21 mouse cellular contexts compared by ENCODE assay signal in the genomic region with DNA sequence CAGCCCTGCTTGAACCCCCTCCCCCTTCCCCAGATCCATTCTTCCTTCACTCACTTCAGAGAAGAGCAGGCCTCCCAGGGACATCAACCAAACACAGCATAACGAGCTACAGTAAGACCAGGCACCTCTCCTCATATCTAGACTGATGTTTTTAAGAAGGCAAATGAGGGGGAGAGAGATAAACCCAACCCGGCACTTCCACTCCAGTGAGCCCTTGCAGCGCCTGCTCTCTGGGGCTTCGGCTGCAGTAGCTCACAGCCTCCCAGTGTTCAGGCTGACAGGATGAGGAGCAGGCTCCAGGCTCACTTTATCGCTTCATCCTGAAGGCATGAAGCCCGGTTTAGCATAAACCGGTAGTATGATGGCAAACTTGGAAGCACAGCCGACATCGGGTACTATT.
DNase-seq lines count a peak whose midpoint lies in the region; ATAC-seq and TF ChIP-seq lines count a peak whose summit lies in the region.
"Had no signal": no experiment of that assay in that cellular context is flagged by ENCODE, and none has a peak within 500 bp of the region (broad histone marks: within the 10 kb centered on the region; RNA-seq: fewer than 3 reads in every experiment).

No protein-coding gene starts in this region.

- TF ChIP-seq CTCF in intestine, postnatal 0 days (IDR thresholded peaks at IDR 0.05; ENCODE audit: low read depth): no peak

- no peak overlapping the region for H3K27ac ChIP-seq in forebrain, embryonic 16.5 days (ENCODE audit: low read length)
- no peak overlapping the region for H3K27ac ChIP-seq in forebrain, embryonic 15.5 days (replicated peaks)
- H3K27ac ChIP-seq in midbrain, embryonic 13.5 days: no peak overlapping the region
- no peak overlapping the region for H3K27ac ChIP-seq in midbrain, embryonic 11.5 days (ENCODE audit: low read depth, low read length)
- no peak overlapping the region for H3K27ac ChIP-seq in midbrain, embryonic 16.5 days (ENCODE audit: low read length)
- H3K27ac ChIP-seq in intestine, postnatal 0 days (ENCODE audit: low read depth, low read length): no peak overlapping the region
- H3K27ac ChIP-seq: embryonic facial prominence, embryonic 10.5 days; heart, adult 2 months; heart, embryonic 13.5 days; hindbrain, embryonic 12.5 days had no signal

- H3K27me3 ChIP-seq in forebrain, embryonic 16.5 days (replicated peaks; ENCODE audit: control insufficient read depth, insufficient read depth, low read length): no peaks in the 10 kb centered on the region
- H3K27me3 ChIP-seq in forebrain, embryonic 15.5 days: no peaks in the 10 kb centered on the region
- H3K27me3 ChIP-seq in midbrain, embryonic 13.5 days: peaks cover 30% of the 10 kb centered on the region
- H3K27me3 ChIP-seq in midbrain, embryonic 11.5 days (ENCODE audit: control insufficient read depth, insufficient read depth, low read length): peaks cover 4% of the 10 kb centered on the region; the same call in 1 of the 2 replicates
- H3K27me3 ChIP-seq in midbrain, embryonic 16.5 days (ENCODE audit: control insufficient read depth, insufficient read depth, low read depth, low read length): no peaks in the 10 kb centered on the region
- no peaks in the 10 kb centered on the region for H3K27me3 ChIP-seq in intestine, postnatal 0 days (replicated peaks; ENCODE audit: control insufficient read depth, insufficient read depth, low read length)

- no peak overlapping the region for H3K9ac ChIP-seq in forebrain, embryonic 16.5 days (replicated peaks; ENCODE audit: low read depth, low read length)
- no peak overlapping the region for H3K9ac ChIP-seq in forebrain, embryonic 15.5 days (replicated peaks)
- H3K9ac ChIP-seq in midbrain, embryonic 13.5 days (replicated peaks): no peak overlapping the region
- H3K9ac ChIP-seq in midbrain, embryonic 11.5 days (ENCODE audit: low read length): no peak overlapping the region
- H3K9ac ChIP-seq in midbrain, embryonic 16.5 days (ENCODE audit: low read depth, low read length): no peak overlapping the region
- H3K9ac ChIP-seq in intestine, postnatal 0 days (ENCODE audit: low read depth, low read length): no peak overlapping the region
- H3K9ac ChIP-seq: forebrain, postnatal 0 days; heart, embryonic 13.5 days; hindbrain, embryonic 12.5 days had no signal

- H3K36me3 ChIP-seq in forebrain, embryonic 16.5 days (ENCODE audit: control insufficient read depth, insufficient read depth): no peaks in the 10 kb centered on the region
- H3K36me3 ChIP-seq in forebrain, embryonic 15.5 days: no peaks in the 10 kb centered on the region
- H3K36me3 ChIP-seq in midbrain, embryonic 13.5 days: no peaks in the 10 kb centered on the region
- H3K36me3 ChIP-seq in midbrain, embryonic 11.5 days (ENCODE audit: control insufficient read depth, insufficient read depth, low read length): no peaks in the 10 kb centered on the region
- H3K36me3 ChIP-seq in midbrain, embryonic 16.5 days (ENCODE audit: control insufficient read depth, insufficient read depth, low read length): no peaks in the 10 kb centered on the region
- H3K36me3 ChIP-seq in intestine, postnatal 0 days (ENCODE audit: control insufficient read depth, insufficient read depth): no peaks in the 10 kb centered on the region
- H3K36me3 ChIP-seq: embryonic facial prominence, embryonic 10.5 days; heart, embryonic 13.5 days; hindbrain, embryonic 12.5 days had no signal

- 0 out of 2 replicates have a peak, but pooled peaks have one; percentile 43 for ATAC-seq in forebrain, embryonic 16.5 days
- no peak for ATAC-seq in forebrain, embryonic 15.5 days (replicated peaks)
- peak; percentile 51 for ATAC-seq in midbrain, embryonic 13.5 days
- ATAC-seq in midbrain, embryonic 11.5 days (ENCODE audit: low FRiP score): no peak
- ATAC-seq in midbrain, embryonic 16.5 days: peak; percentile 58; the same call in 1 of the 2 replicates
- no peak for ATAC-seq in intestine, postnatal 0 days
- ATAC-seq: forebrain, postnatal 0 days; hindbrain, embryonic 16.5 days; inflammation-experienced regulatory T-cells, adult 6 months had no signal

- H3K4me1 ChIP-seq in forebrain, embryonic 16.5 days (replicated peaks; ENCODE audit: control insufficient read depth, insufficient read depth, low read length): peaks cover 6% of the 10 kb centered on the region; the same call in 1 of the 2 replicates
- H3K4me1 ChIP-seq in forebrain, embryonic 15.5 days: peaks cover 19% of the 10 kb centered on the region
- peaks cover 22% of the 10 kb centered on the region for H3K4me1 ChIP-seq in midbrain, embryonic 13.5 days (replicated peaks)
- peaks cover 8% of the 10 kb centered on the region; the same call in 1 of the 2 replicates for H3K4me1 ChIP-seq in midbrain, embryonic 11.5 days (ENCODE audit: control insufficient read depth, insufficient read depth, low read length)
- H3K4me1 ChIP-seq in midbrain, embryonic 16.5 days (ENCODE audit: control insufficient read depth, insufficient read depth, low read length): peaks cover 13% of the 10 kb centered on the region
- no peaks in the 10 kb centered on the region for H3K4me1 ChIP-seq in intestine, postnatal 0 days (replicated peaks; ENCODE audit: control insufficient read depth, insufficient read depth, low read length)

- H3K4me2 ChIP-seq in forebrain, embryonic 16.5 days (ENCODE audit: low read length): no peak overlapping the region
- no peak overlapping the region for H3K4me2 ChIP-seq in forebrain, embryonic 15.5 days (replicated peaks)
- H3K4me2 ChIP-seq in midbrain, embryonic 13.5 days (replicated peaks): no peak overlapping the region; the same call in 1 of the 2 replicates
- no peak overlapping the region for H3K4me2 ChIP-seq in midbrain, embryonic 11.5 days
- H3K4me2 ChIP-seq in midbrain, embryonic 16.5 days (ENCODE audit: low read length): no peak overlapping the region
- H3K4me2 ChIP-seq in intestine, postnatal 0 days (replicated peaks; ENCODE audit: low read depth): no peak overlapping the region
- H3K4me2 ChIP-seq: heart, embryonic 13.5 days; hindbrain, embryonic 12.5 days had no signal

- H3K9me3 ChIP-seq in forebrain, embryonic 16.5 days (ENCODE audit: control insufficient read depth, low read length): no peaks in the 10 kb centered on the region
- no peaks in the 10 kb centered on the region for H3K9me3 ChIP-seq in forebrain, embryonic 15.5 days
- H3K9me3 ChIP-seq in midbrain, embryonic 13.5 days: no peaks in the 10 kb centered on the region
- H3K9me3 ChIP-seq in midbrain, embryonic 11.5 days (ENCODE audit: control insufficient read depth, low read length): no peaks in the 10 kb centered on the region
- no peaks in the 10 kb centered on the region for H3K9me3 ChIP-seq in midbrain, embryonic 16.5 days (replicated peaks; ENCODE audit: control insufficient read depth, low read length, poor library complexity, severe bottlenecking)
- no peaks in the 10 kb centered on the region for H3K9me3 ChIP-seq in intestine, postnatal 0 days (ENCODE audit: control insufficient read depth)
- H3K9me3 ChIP-seq: embryonic facial prominence, embryonic 10.5 days; heart, embryonic 13.5 days had no signal

- DNase-seq in midbrain, embryonic 11.5 days (ENCODE audit: low spot score, missing footprints): no peak
- peak; percentile 34 for DNase-seq in MN1 (ENCODE audit: low spot score)
- DNase-seq in urinary bladder, postnatal 14 days (ENCODE audit: low spot score): no peak
- DNase-seq: adrenal gland, adult 2 months; adrenal gland, postnatal 25 days; cerebellum, adult 2 months; cerebellum, postnatal 10 days; forebrain, postnatal 0 days; gastrocnemius, postnatal 14 days; heart, adult 2 months; heart, postnatal 36 days had no signal

- no peak overlapping the region for H3K4me3 ChIP-seq in forebrain, embryonic 16.5 days (replicated peaks; ENCODE audit: low read length)
- no peak overlapping the region for H3K4me3 ChIP-seq in forebrain, embryonic 15.5 days
- no peak overlapping the region for H3K4me3 ChIP-seq in midbrain, embryonic 13.5 days (replicated peaks)
- H3K4me3 ChIP-seq in midbrain, embryonic 11.5 days (ENCODE audit: low read depth, low read length): no peak overlapping the region
- H3K4me3 ChIP-seq in midbrain, embryonic 16.5 days (ENCODE audit: low read depth, low read length): no peak overlapping the region
- no peak overlapping the region for H3K4me3 ChIP-seq in intestine, postnatal 0 days (ENCODE audit: low read depth, low read length)
- H3K4me3 ChIP-seq: embryonic facial prominence, embryonic 10.5 days; heart, adult 2 months; heart, embryonic 13.5 days; hindbrain, embryonic 12.5 days had no signal

- 17% methylated on average over 9 of the region's 9 CpGs for WGBS in forebrain, embryonic 16.5 days
- 12% methylated on average over 9 of the region's 9 CpGs for WGBS in forebrain, embryonic 15.5 days
- WGBS in midbrain, embryonic 13.5 days: 16% methylated on average over 9 of the region's 9 CpGs
- 30% methylated on average over 9 of the region's 9 CpGs for WGBS in midbrain, embryonic 11.5 days
- 14% methylated on average over 9 of the region's 9 CpGs for WGBS in midbrain, embryonic 16.5 days
- WGBS in intestine, postnatal 0 days: 35% methylated on average over 9 of the region's 9 CpGs

Comparison
In these comparisons a context has a peak if more than half of its experiments do, and no peak if none do; other contexts are left out.
1. ATAC-seq: peak in forebrain, embryonic 16.5 days (single experiment), midbrain, embryonic 13.5 days (single experiment) and midbrain, embryonic 16.5 days (single experiment); none in forebrain, embryonic 15.5 days (single experiment), midbrain, embryonic 11.5 days (single experiment) and intestine, postnatal 0 days (single experiment).